Mouse (Mus musculus): Measurements from ENCODE around the gene Snph. TPM values are rescaled to one million over a fixed set of nuclear protein-coding genes. Genes with fewer than 3 reads are reported as not detected.

The Snph gene
- polyA plus RNA-seq, 1 experiment from 2014 or later = 2.6 TPM

DNA sequence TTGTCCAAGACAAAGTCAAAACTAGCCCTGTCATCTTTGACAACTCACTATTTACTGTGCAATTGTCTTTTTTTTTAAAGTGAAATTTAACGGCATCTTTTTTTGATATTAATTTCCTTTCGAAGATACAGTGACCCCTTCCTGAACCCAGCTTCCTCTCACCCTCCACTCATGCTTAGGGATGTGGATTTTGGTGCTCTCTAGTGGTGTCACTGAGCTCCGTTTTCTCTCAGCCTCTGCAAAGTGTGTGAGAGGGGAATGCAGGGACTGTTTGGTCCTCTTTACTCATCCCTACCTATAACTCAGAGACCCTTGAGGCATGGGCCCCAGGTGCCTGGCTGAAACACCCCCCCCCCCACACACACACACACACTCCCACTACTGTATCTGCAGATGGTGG lies 46.5 kb downstream of the Snph start:
- Histone ChIP-seq H3K27me3 (ENCODE audit: insufficient read depth, poor library complexity, severe bottlenecking) (no peaks in the 10 kb centered on the region), H3K4me3 (no peak overlapping the region), H3K36me3 (no peaks in the 10 kb centered on the region), H3K27ac (no peak overlapping the region), H3K9me3 (no peaks in the 10 kb centered on the region), H3K4me1 (replicated peaks) (peaks cover 4% of the 10 kb centered on the region)
- no peak for DNase-seq (ENCODE audit: low spot score)
- 71% methylated on average over 3 of the region's 3 CpGs for WGBS

DNA sequence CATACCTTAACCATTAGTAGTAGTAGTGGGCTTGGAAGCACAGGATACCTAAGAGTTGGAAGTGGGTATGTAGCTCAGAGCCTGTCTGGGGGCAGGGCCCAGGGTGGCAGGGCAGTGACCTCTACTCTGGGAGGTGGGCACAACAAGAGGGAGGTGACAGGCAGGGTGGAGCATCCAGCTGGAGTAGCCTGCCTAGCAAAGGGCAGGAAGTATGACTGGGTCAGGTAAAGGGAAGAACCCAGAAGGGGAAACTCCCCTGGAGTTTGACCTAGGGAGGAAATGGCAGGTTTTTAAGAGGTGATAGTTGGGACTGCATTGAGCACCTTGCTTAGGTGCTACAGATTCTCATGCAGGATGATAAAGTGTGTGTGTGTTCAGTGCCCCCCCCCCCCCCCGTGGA lies 51.4 kb downstream of the Snph start:
- WGBS = 33% methylated on average over 1 of the region's 1 CpGs
- DNase-seq (ENCODE audit: low spot score) = no peak
- Histone ChIP-seq H3K36me3 (no peaks in the 10 kb centered on the region), H3K4me1 (replicated peaks) (peaks cover 8% of the 10 kb centered on the region), H3K27ac (no peak overlapping the region), H3K4me3 (no peak overlapping the region), H3K9me3 (no peaks in the 10 kb centered on the region), H3K27me3 (ENCODE audit: insufficient read depth, poor library complexity, severe bottlenecking) (peaks cover 11% of the 10 kb centered on the region; the same call in 1 of the 2 replicates)

DNA sequence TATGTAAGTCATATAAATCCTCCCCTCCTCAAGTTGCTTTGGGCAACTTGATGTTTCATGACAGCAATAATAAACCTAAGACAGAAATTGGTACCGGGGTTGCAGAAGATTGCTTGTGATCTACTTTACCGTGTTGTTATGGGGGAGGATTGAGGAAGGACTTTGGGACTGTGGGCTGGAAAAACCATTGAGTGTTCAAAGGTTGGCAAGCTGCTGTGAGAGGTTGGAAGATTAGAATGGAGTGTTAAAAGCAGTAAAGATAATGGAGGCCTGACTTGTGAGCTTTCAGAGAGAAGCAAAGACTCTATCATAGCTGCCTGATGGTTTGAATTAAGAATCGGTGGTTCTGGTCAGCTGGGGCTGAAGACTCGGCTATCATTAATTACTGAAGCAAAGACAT lies 53.2 kb downstream of the Snph start:
- Histone ChIP-seq H3K9me3 (no peaks in the 10 kb centered on the region), H3K27ac (no peak overlapping the region), H3K4me3 (no peak overlapping the region), H3K36me3 (no peaks in the 10 kb centered on the region), H3K4me1 (replicated peaks) (peaks cover 16% of the 10 kb centered on the region), H3K27me3 (ENCODE audit: insufficient read depth, poor library complexity, severe bottlenecking) (peaks cover 11% of the 10 kb centered on the region; the same call in 1 of the 2 replicates)
- WGBS = 86% methylated on average over 4 of the region's 4 CpGs
- no peak for DNase-seq (ENCODE audit: low spot score)

DNA sequence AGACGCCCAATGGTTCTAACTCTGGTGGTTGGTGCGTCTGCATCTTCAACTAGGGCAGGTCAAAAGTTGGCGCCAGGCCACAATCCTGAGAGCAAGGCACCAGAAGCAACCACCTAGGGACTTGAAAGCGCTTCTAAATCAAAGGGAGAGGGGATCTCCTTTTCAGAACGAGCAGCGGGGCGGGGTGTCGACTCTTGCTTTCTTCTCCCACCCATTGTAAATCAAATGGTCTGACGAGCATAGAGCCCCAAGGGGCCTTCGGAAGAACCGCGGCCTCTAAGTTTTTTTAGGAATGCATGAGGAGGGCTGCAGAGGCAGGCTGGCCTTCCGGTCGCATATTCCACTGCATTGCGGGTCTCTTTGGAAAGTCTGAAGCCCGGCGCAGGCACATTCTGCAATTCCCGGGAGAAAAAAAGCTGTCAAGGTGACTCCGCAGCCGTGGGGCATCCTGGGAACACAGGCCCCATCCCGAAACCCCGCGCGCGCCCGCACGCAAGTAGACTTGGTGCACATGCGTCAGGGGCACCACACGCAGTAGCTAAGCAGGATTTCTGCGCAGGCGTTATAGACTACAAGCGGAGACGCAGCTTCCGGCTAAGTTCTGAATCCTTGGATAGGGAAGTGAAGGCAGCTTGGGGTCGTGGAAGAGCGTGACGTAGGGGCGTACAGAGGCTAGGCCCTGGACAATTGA lies 56.5 kb downstream of the Snph start:
- 1% methylated on average over 38 of the region's 38 CpGs for WGBS

DNA sequence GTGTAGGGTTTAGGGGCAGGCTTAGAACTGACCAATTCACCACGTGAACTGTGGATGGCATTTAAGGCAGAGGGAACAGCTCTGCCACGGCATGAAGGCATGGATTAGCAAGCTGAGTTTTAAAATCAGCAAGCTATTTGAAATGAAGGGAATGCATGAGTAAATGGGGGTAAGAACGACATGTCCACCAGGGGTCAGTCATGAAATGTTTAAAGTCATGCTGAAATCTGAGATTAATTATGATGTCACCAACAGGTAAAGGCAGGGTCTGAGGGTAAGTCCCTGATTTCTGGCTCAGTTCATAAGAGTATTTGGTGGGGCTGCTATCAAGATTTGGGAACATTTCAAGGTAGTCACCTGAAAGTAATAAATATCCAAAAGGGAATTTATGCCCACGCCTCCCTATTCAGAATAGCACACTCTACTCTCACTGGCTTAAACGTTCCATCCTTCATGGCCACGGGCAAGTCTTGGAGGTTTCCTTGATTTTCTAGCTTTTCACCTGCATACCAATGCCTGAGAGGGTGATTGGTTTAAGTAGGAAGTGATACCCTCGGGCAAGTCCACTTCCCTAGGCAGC lies 57.2 kb downstream of the Snph start:
- peak; percentile 25 for DNase-seq (ENCODE audit: low spot score)
- peak overlapping the region; percentile 57 for H3K4me3 ChIP-seq
- peaks cover 16% of the 10 kb centered on the region for H3K4me1 ChIP-seq (replicated peaks)
- H3K36me3 ChIP-seq = no peaks in the 10 kb centered on the region
- WGBS = 24% methylated on average over 7 of the region's 7 CpGs
- H3K9me3 ChIP-seq = no peaks in the 10 kb centered on the region
- peaks cover 11% of the 10 kb centered on the region; the same call in 1 of the 2 replicates for H3K27me3 ChIP-seq (ENCODE audit: insufficient read depth, poor library complexity, severe bottlenecking)
- H3K27ac ChIP-seq = peak overlapping the region; percentile 86

More for the DNA sequence above, 56.5 kb downstream of the Snph start:
- Histone ChIP-seq H3K27me3 (ENCODE audit: insufficient read depth, poor library complexity, severe bottlenecking) (peaks cover 11% of the 10 kb centered on the region; the same call in 1 of the 2 replicates), H3K36me3 (no peaks in the 10 kb centered on the region), H3K27ac (peak overlapping the region; percentile 86), H3K9me3 (no peaks in the 10 kb centered on the region), H3K4me1 (replicated peaks) (peaks cover 16% of the 10 kb centered on the region), H3K4me3 (peak overlapping the region; percentile 57)
- DNase-seq (ENCODE audit: low spot score) = peak; percentile 85

DNA sequence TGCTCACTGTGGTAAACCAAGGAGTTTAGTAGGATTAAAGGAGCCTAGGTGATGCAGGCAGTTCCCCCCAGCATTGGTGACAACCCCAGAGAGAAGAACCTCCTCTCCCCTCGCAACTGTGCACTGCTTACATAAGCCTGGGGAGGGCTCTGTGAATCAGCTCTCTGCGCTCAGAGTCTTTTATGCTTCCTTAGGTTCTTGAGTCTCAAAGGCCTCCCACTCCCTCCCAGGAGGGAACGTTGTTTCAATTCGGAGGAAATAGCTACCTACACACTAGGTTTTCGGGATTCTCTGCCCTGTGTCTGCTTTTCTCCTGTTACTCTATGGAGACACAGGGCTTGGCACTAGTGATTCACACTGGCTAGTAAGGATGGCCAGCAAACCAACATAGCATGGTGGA lies 57.8 kb downstream of the Snph start:
- H3K4me3 ChIP-seq = no peak overlapping the region
- H3K27ac ChIP-seq = no peak overlapping the region
- DNase-seq (ENCODE audit: low spot score) = no peak
- H3K27me3 ChIP-seq (ENCODE audit: insufficient read depth, poor library complexity, severe bottlenecking) = peaks cover 11% of the 10 kb centered on the region; the same call in 1 of the 2 replicates
- WGBS = 57% methylated on average over 5 of the region's 5 CpGs
- H3K9me3 ChIP-seq = no peaks in the 10 kb centered on the region
- H3K36me3 ChIP-seq = no peaks in the 10 kb centered on the region
- H3K4me1 ChIP-seq (replicated peaks) = peaks cover 16% of the 10 kb centered on the region

DNA sequence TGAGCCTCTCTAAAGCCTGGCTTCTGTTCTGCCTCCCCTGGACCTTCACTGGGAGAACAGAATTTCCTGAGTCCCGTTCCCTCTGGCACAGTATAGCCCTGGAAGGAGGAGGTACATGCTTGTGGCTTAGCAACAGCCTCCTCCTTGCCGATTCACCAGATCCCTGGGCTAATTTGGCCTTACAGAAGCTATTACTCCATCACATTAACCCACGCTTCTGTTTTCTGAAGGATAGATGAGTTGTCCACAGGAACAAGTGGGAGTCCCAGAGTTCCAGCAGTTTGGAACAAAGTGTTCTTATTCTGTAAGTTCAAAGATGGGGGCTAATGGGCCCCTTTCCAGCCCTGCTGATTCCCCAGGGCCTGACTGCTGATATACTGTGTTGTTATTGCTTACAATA lies 58.7 kb downstream of the Snph start:
- Histone ChIP-seq H3K36me3 (no peaks in the 10 kb centered on the region), H3K4me1 (replicated peaks) (peaks cover 16% of the 10 kb centered on the region), H3K27me3 (ENCODE audit: insufficient read depth, poor library complexity, severe bottlenecking) (peaks cover 11% of the 10 kb centered on the region; the same call in 1 of the 2 replicates), H3K27ac (no peak overlapping the region), H3K4me3 (no peak overlapping the region), H3K9me3 (no peaks in the 10 kb centered on the region)
- WGBS = 77% methylated on average over 3 of the region's 3 CpGs
- DNase-seq (ENCODE audit: low spot score) = no peak

DNA sequence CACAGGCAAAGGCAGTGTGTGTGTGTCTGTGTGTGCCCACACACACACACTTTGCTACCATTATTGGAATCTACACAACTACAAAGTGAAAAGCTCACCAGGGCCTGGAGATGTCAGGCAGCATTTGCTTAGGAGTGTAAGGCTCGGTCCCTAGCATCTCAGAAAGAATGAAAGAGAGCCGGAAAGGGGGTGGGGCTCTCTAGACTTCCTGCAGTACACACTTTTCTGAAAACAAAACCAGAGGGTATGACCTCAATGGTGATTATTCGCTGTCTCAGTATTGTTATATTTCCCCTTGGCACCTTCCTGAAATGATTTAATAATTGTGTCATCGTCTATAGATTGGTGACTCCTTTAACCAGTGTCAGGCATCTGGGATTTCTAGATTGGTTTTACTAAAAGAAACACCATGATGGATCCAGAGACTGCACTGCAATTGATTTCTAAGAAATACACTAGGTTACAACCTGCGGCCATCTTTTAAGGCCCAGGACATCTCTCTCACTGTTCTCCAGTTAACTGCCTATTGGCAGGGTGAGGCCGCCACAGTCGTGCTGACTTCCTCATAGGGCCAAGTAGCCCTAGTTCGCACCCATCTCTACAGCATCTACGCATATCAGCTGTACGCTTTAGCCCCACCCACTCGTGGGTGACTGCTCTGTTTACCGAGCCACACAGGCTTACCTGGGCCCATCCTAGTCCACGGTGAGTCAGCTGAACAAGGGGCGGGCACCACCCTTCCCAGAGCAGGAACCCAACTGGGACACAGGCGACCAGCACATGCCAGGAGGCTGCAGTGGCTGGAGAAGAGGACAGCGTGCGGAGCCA lies 60.3 kb downstream of the Snph start, which contains the start of gene Sdcbp2:
Gene Sdcbp2, plus strand, starts transcription at position 750 of the 828 bp plus-strand sequence.
- Histone ChIP-seq H3K4me1 (replicated peaks) (peaks cover 16% of the 10 kb centered on the region), H3K36me3 (no peaks in the 10 kb centered on the region), H3K4me3 (no peak within 1 kb of the TSS), H3K27ac (no peak within 1 kb of the TSS), H3K9me3 (no peaks in the 10 kb centered on the region), H3K27me3 (ENCODE audit: insufficient read depth, poor library complexity, severe bottlenecking) (no peaks in the 10 kb centered on the region; the same call in 1 of the 2 replicates)
- DNase-seq (ENCODE audit: low spot score) = no peak
- WGBS = 73% methylated on average over 17 of the region's 17 CpGs

DNA sequence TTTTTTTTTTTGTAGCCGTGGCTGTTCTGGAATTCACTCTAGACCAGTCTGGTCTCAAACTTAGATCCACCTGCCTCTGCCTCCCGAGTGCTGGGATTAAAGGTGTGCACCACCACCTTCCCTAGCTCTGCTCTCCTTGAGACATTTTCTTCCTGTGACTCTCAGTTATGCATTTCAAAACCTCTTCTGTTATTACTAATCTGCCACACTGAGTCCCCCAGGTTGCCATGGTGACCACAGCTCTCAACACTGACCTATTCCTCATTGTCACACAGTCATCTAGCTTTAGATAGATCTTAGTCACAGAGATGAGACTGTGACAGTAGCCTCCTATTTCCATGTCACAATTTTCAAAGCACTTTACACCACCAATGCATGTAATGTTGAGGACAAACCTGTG lies 62.9 kb downstream of the Snph start:
- 96% methylated on average over 2 of the region's 2 CpGs for WGBS

DNA sequence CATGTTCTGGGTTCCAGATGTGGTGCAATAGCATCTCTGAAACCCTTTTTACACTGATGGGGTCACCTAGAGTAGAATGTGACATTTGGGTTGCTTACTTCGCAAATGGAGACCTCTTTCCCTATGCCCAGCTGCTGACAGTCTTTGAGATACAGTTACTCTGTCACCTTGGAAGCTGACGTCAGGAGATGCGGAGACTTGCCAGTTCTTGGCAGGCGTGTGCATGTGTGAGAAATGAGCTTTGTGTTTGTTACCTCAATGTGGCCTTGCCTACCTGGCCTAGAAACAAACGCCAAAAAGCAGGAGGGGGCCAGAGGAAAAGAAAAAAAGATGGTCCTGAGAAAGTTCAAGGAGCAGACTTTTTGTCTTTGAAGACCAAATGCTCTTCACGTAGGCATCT lies 65.5 kb downstream of the Snph start:
- DNase-seq (ENCODE audit: low spot score) = no peak
- WGBS = 82% methylated on average over 6 of the region's 6 CpGs
- no peaks in the 10 kb centered on the region for H3K4me1 ChIP-seq (replicated peaks)
- no peak overlapping the region for H3K27ac ChIP-seq
- no peaks in the 10 kb centered on the region for H3K27me3 ChIP-seq (ENCODE audit: insufficient read depth, poor library complexity, severe bottlenecking)
- no peaks in the 10 kb centered on the region for H3K9me3 ChIP-seq
- peaks cover 32% of the 10 kb centered on the region for H3K36me3 ChIP-seq
- no peak overlapping the region for H3K4me3 ChIP-seq

More for the DNA sequence above, 62.9 kb downstream of the Snph start:
- Histone ChIP-seq H3K27me3 (ENCODE audit: insufficient read depth, poor library complexity, severe bottlenecking) (no peaks in the 10 kb centered on the region; the same call in 1 of the 2 replicates), H3K36me3 (peaks cover 6% of the 10 kb centered on the region), H3K4me3 (no peak overlapping the region), H3K27ac (no peak overlapping the region), H3K4me1 (replicated peaks) (no peaks in the 10 kb centered on the region), H3K9me3 (no peaks in the 10 kb centered on the region)
- no peak for DNase-seq (ENCODE audit: low spot score)

DNA sequence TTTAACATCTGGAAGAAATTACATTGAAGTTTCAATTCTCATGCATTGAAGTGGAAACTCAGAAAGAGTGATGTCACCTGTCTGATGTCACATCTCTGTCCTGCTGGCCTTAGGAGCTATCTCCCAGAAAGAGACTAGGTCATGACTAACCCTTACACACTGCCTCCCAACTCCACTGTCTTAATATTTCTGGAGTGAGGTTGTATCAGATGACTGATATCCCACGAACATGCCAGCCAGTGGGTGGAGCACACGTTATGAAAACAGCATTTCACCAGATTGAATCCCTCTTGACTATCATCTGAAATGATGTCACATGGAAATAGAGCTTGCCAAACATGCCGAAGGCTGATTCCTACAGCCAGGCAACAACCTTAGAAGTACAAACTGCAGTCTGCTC lies 67.4 kb downstream of the Snph start:
- no peak for DNase-seq (ENCODE audit: low spot score)
- H3K36me3 ChIP-seq = peaks cover 51% of the 10 kb centered on the region
- H3K27ac ChIP-seq = no peak overlapping the region
- no peak overlapping the region for H3K4me3 ChIP-seq
- H3K9me3 ChIP-seq = no peaks in the 10 kb centered on the region
- WGBS = 88% methylated on average over 3 of the region's 3 CpGs
- no peaks in the 10 kb centered on the region for H3K4me1 ChIP-seq (replicated peaks)
- no peaks in the 10 kb centered on the region for H3K27me3 ChIP-seq (ENCODE audit: insufficient read depth, poor library complexity, severe bottlenecking)

DNA sequence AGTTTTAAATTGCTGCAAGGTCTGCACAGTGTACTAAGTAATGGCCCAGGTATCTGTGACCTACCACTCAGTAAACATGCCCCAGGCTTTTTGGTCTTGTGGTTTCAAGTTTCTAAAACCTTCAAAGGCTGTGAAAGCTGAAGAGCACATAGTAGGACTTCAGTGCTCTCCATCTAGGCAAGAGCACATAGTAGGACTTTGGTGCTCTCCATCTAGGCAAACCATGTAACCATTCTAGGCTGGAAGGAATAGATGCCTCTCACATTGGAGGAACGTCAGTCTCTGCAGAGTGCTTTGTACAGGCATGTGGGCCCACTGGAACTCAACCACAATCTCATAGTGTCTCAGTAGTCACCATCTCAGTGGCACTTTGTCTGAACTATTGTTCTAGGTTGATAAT lies 68.4 kb downstream of the Snph start:
- 85% methylated on average over 1 of the region's 1 CpGs for WGBS
- no peaks in the 10 kb centered on the region for H3K9me3 ChIP-seq

More for the DNA sequence above, 68.4 kb downstream of the Snph start:
- H3K27me3 ChIP-seq (ENCODE audit: insufficient read depth, poor library complexity, severe bottlenecking) = no peaks in the 10 kb centered on the region
- peaks cover 61% of the 10 kb centered on the region for H3K36me3 ChIP-seq
- no peaks in the 10 kb centered on the region for H3K4me1 ChIP-seq (replicated peaks)
- no peak overlapping the region for H3K27ac ChIP-seq
- H3K4me3 ChIP-seq = no peak overlapping the region
- no peak for DNase-seq (ENCODE audit: low spot score)
